Mouse (Mus musculus) spleen, adult 2 months (tissue): ENCODE results near the gene D030056L22Rik. TPM values are rescaled to one million over a fixed set of nuclear protein-coding genes. Genes with fewer than 3 reads are reported as not detected.

Experiments
- DNase-seq, 2 experiments: peaks; one replicate each; pipeline versions ENCODE4 v3.0.0 to v3.0.0-alpha.2; 2012 to 2021; ENCODE audit warnings: low spot score in 2 of 2, low read depth in 1 of 2
- H3K27ac ChIP-seq: fragments of 200-500 bp; 2 replicates; pipeline ENCODE4 v1.5.1; 2012; ENCODE audit warnings: low read length, inconsistent platforms; ENCODE audit not compliant: insufficient read depth
- H3K27me3 ChIP-seq: fragments of 200-500 bp; 2 replicates; pipeline ENCODE4 v1.6.1; 2012; ENCODE audit warnings: mild to moderate bottlenecking, moderate library complexity, low read length, inconsistent platforms; ENCODE audit not compliant: control insufficient read depth, insufficient read depth
- H3K36me3 ChIP-seq: fragments of 200-500 bp; 2 replicates; pipeline ENCODE4 v1.6.1; 2012; ENCODE audit warnings: mild to moderate bottlenecking, low read length, inconsistent platforms; ENCODE audit not compliant: control insufficient read depth, insufficient read depth
- H3K4me1 ChIP-seq: fragments of 200-500 bp; 2 replicates; pipeline ENCODE4 v1.6.1; 2011; ENCODE audit warnings: inconsistent platforms; ENCODE audit not compliant: control insufficient read depth, insufficient read depth, insufficient read length
- H3K4me3 ChIP-seq: fragments of 200-500 bp; 2 replicates; pipeline ENCODE4 v1.5.1; 2011; ENCODE audit warnings: mild to moderate bottlenecking, inconsistent platforms; ENCODE audit not compliant: insufficient read depth, insufficient read length; ENCODE audit errors: extremely low read depth
- CTCF ChIP-seq: fragments of 200-500 bp; IDR thresholded peaks from 2 replicates; pipeline ENCODE4 v1.5.1; 2011; ENCODE audit warnings: mild to moderate bottlenecking, inconsistent platforms; ENCODE audit not compliant: insufficient read depth, insufficient read length, insufficient replicate concordance; ENCODE audit errors: extremely low read depth
- POLR2A ChIP-seq: fragments of 200-500 bp; IDR thresholded peaks from 2 replicates; pipeline ENCODE4 v1.6.1; 2011; ENCODE audit warnings: low read depth, low read length, inconsistent platforms
- WGBS: fragments of 180-500 bp; shearing (Covaris S2); methylation state at CpG from one replicate; pipeline ENCODE4 v1.1.7; 2018; 5-methylcytosine and 5-hydroxymethylcytosine counted together
- polyA plus RNA-seq: library from polyadenylated mRNA; depleted of rRNA; stranded (reverse); fragments of >200 nt; gene quantifications from 2 replicates; pipeline ENCODE4 v1.2.3, GENCODE M21; 2012

D030056L22Rik gene
- polyA plus RNA-seq, 1 experiment = 10.1 TPM

DNA sequence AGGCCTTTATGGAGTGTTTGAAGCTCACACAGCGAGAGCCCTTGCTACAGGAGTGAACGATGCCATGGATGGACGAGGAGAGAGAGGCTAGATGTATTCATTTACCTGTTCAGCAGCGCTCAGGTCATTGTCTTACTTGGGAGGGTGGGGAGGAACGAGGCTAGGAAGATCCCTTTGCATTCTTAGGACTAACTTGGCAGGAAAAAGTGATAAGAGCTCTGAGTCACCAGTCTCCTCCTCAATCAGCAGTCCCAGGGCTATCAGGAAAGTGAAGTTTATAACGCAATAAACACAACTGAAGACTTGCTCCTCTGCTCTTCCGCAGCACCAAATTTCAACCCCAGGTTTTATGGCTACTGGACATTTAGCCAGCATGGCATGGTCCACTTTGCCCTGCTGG is 17.3 kb downstream of the D030056L22Rik start:
- no peak overlapping the region for H3K27ac ChIP-seq
- no peaks in the 10 kb centered on the region for H3K4me1 ChIP-seq
- DNase-seq = no peak
- no peaks in the 10 kb centered on the region for H3K27me3 ChIP-seq
- WGBS = 69% methylated on average over 7 of the region's 7 CpGs
- H3K4me3 ChIP-seq = no peak overlapping the region
- H3K36me3 ChIP-seq = no peaks in the 10 kb centered on the region
- TF ChIP-seq POLR2A (no peak), CTCF (no peak)

- Histone ChIP-seq H3K36me3 (no peaks in the 10 kb centered on the region), H3K4me3 (no peak overlapping the region), H3K4me1 (no peaks in the 10 kb centered on the region), H3K27ac (no peak overlapping the region), H3K27me3 (no peaks in the 10 kb centered on the region)
- TF ChIP-seq CTCF (no peak), POLR2A (no peak)
- 64% methylated on average over 7 of the region's 7 CpGs for WGBS
- DNase-seq = no peak
Observed at GRCm38 (mm10) chr19:18731077-18731476, 18.1 kb downstream of the D030056L22Rik start.

GRCm38 (mm10) chr19:18735901-18736300 is 22.9 kb downstream of the D030056L22Rik start:
- no peak overlapping the region for H3K27ac ChIP-seq
- H3K27me3 ChIP-seq = no peaks in the 10 kb centered on the region
- H3K4me3 ChIP-seq = no peak overlapping the region
- TF ChIP-seq CTCF = no peak
- TF ChIP-seq POLR2A = no peak
- 95% methylated on average over 4 of the region's 4 CpGs for WGBS
- H3K36me3 ChIP-seq = no peaks in the 10 kb centered on the region
- DNase-seq = no peak
- no peaks in the 10 kb centered on the region for H3K4me1 ChIP-seq

DNA sequence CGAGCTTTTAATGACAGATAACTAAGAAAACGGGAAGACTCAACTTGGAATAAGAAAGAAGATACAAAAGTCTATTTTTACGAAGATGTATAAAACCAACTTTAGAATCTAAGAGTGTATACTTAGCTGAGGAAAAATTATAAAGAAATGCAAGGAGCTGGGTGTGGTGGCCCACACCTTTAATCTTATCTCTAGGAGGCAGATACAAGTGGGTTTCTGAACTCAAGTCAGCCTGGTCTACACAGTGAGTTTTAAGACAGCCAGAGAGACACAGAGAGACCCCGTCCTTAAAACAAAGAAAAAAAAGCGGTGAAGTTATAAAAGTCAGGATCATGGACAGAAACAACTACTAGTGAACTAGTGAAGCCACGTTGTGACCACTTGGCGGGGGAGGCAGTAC is 26.2 kb downstream of the D030056L22Rik start:
- H3K27me3 ChIP-seq = no peaks in the 10 kb centered on the region
- no peak overlapping the region for H3K27ac ChIP-seq
- H3K4me3 ChIP-seq = no peak overlapping the region
- no peaks in the 10 kb centered on the region for H3K4me1 ChIP-seq
- 85% methylated on average over 7 of the region's 7 CpGs for WGBS
- DNase-seq = no peak
- TF ChIP-seq POLR2A (no peak), CTCF (no peak)
- H3K36me3 ChIP-seq = no peaks in the 10 kb centered on the region

DNA sequence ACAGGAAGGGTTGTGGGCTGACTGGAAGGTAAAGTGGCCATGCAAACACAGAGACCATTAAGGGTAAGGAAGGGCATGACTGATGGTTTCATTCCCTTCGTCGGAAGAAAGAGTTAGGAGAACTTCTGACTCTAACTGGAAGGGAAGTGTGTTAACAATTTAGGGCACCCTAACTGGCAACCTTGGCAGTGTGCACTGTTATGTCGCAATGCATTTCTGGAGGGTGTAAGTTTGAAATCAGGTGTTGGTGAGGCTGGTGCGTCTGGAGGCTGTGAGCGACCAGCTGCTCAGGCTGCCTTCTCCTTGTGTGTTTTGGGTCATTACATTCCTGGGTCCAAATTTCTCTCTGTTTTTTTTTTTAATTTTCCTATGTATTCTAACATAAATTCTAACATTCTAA is 31.0 kb downstream of the D030056L22Rik start:
- H3K27ac ChIP-seq = no peak overlapping the region
- H3K4me3 ChIP-seq = no peak overlapping the region
- WGBS = 80% methylated on average over 5 of the region's 5 CpGs
- H3K27me3 ChIP-seq = no peaks in the 10 kb centered on the region
- DNase-seq = no peak
- TF ChIP-seq CTCF = no peak
- no peak for TF ChIP-seq POLR2A
- no peaks in the 10 kb centered on the region for H3K4me1 ChIP-seq
- H3K36me3 ChIP-seq = no peaks in the 10 kb centered on the region

GRCm38 (mm10) chr19:18746576-18747340 is 33.8 kb downstream of the D030056L22Rik start:
- H3K4me3 ChIP-seq = no peak overlapping the region
- H3K27ac ChIP-seq = no peak overlapping the region
- TF ChIP-seq POLR2A = no peak
- no peak for TF ChIP-seq CTCF
- no peak for DNase-seq
- WGBS = 82% methylated on average over 5 of the region's 5 CpGs
- H3K36me3 ChIP-seq = no peaks in the 10 kb centered on the region
- H3K27me3 ChIP-seq = no peaks in the 10 kb centered on the region
- no peaks in the 10 kb centered on the region for H3K4me1 ChIP-seq

GRCm38 (mm10) chr19:18747379-18747778 is 34.4 kb downstream of the D030056L22Rik start:
- no peaks in the 10 kb centered on the region for H3K27me3 ChIP-seq
- no peak overlapping the region for H3K4me3 ChIP-seq
- H3K36me3 ChIP-seq = no peaks in the 10 kb centered on the region
- no peaks in the 10 kb centered on the region for H3K4me1 ChIP-seq
- DNase-seq = no peak
- no peak overlapping the region for H3K27ac ChIP-seq
- WGBS = 89% methylated on average over 4 of the region's 4 CpGs
- TF ChIP-seq CTCF = no peak
- TF ChIP-seq POLR2A = no peak
